Mouse (Mus musculus): Measurements from ENCODE around the gene Naa35. TPM values are rescaled to one million over a fixed set of nuclear protein-coding genes. Genes with fewer than 3 reads are reported as not detected.

The Naa35 gene
- polyA plus RNA-seq (2012; ENCODE audit: insufficient read depth, insufficient read length, missing spikeins): 36.6 and 57.0 TPM in 2 replicates

GRCm38 (mm10) chr13:59584947-59585647, at the start of gene Naa35, which contains the start of gene Agtpbp1:
Gene Naa35, plus strand, starts transcription at chr13:59585259.
Gene Agtpbp1, minus strand, starts transcription at chr13:59585227.
- H3K4me3 ChIP-seq (ENCODE audit: insufficient read depth, low read depth, low read length): peak within 1 kb of the TSS; percentile 81
- peaks cover 4% of the 10 kb centered on the region; the same call in 1 of the 2 replicates for H3K4me1 ChIP-seq (ENCODE audit: control insufficient read depth, insufficient read depth, insufficient read length, low read length)
- H3K27ac ChIP-seq (replicated peaks; ENCODE audit: low read depth, low read length): peak within 1 kb of the TSS; percentile 56

DNA sequence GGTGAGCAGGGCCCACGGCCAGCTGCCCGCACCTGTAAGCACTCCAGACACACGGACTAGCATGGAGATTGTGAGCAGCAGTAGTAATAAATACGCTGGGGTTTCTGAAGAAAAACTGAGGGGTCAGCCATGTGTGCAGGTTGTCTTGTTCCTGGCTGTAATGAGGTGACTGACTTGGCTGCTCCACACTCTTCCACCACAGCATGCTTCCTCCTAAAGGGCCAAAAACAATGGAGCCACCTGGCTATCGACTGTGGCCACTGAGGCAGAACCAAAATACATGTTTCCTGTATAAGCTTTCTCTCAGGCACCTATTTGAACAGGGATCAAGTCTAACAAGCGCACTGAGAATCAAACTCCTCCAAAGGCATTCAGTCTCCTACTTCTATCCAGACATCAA, 49.3 kb upstream of the Naa35 start:
- no peak overlapping the region for H3K4me3 ChIP-seq (ENCODE audit: insufficient read depth, low read depth, low read length)
- H3K4me1 ChIP-seq (ENCODE audit: control insufficient read depth, insufficient read depth, insufficient read length, low read length): no peaks in the 10 kb centered on the region
- H3K27ac ChIP-seq (replicated peaks; ENCODE audit: low read depth, low read length): no peak overlapping the region

- no peaks in the 10 kb centered on the region for H3K4me1 ChIP-seq (ENCODE audit: control insufficient read depth, insufficient read depth, insufficient read length, low read length)
- no peak overlapping the region for H3K27ac ChIP-seq (replicated peaks; ENCODE audit: low read depth, low read length)
These were observed 48.4 kb upstream of the Naa35 start for GRCm38 (mm10) chr13:59536631-59537030.

GRCm38 (mm10) chr13:59538661-59539060, 46.4 kb upstream of the Naa35 start:
- no peak overlapping the region for H3K27ac ChIP-seq (replicated peaks; ENCODE audit: low read depth, low read length)
- H3K4me3 ChIP-seq (ENCODE audit: insufficient read depth, low read depth, low read length): no peak overlapping the region
- no peaks in the 10 kb centered on the region for H3K4me1 ChIP-seq (ENCODE audit: control insufficient read depth, insufficient read depth, insufficient read length, low read length)

More at GRCm38 (mm10) chr13:59536631-59537030, 48.4 kb upstream of the Naa35 start:
- H3K4me3 ChIP-seq (ENCODE audit: insufficient read depth, low read depth, low read length): no peak overlapping the region

DNA sequence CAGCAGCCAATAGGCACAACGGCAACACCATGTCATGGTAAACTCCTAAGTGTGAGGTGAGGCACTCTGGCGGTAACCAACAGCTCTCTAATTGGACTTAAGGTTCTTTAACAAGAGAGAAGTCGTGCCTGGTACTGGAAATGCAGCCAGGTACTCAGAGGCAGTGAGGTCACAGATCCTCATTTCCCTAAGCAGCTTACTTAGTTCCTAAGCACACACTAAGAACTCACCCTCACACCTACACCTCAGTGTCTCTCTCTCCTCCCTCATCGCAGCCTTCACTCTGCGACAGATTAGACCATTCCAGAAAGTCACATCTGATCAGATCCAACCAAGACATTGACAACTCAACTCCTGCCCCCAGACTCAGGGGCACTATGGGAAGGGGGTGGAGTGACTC, 45.0 kb upstream of the Naa35 start:
- H3K27ac ChIP-seq (replicated peaks; ENCODE audit: low read depth, low read length): no peak overlapping the region
- H3K4me3 ChIP-seq (ENCODE audit: insufficient read depth, low read depth, low read length): no peak overlapping the region
- no peaks in the 10 kb centered on the region for H3K4me1 ChIP-seq (ENCODE audit: control insufficient read depth, insufficient read depth, insufficient read length, low read length)

DNA sequence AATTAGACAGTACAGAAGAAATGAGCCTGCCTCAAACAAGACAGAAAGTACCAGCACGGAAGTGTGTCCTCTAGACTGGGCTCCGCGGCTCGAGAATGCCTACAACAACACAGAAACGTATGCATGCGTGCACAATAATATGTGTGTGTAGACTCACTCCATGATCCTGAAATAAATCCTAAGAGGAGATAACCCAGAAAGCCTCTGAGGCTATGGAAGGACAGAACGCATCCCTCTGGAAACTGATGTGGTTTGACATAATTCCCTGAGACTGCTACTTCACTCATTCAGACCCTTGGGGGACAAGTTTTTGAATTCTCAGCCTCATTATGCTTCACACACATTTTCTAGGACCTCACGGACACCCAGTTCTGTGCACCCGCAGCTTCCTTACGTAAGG, 42.6 kb upstream of the Naa35 start:
- H3K27ac ChIP-seq (replicated peaks; ENCODE audit: low read depth, low read length): no peak overlapping the region
- no peak overlapping the region for H3K4me3 ChIP-seq (ENCODE audit: insufficient read depth, low read depth, low read length)
- peaks cover 7% of the 10 kb centered on the region for H3K4me1 ChIP-seq (ENCODE audit: control insufficient read depth, insufficient read depth, insufficient read length, low read length)

GRCm38 (mm10) chr13:59547091-59547490, 38.0 kb upstream of the Naa35 start:
- H3K4me3 ChIP-seq (ENCODE audit: insufficient read depth, low read depth, low read length): no peak overlapping the region
- H3K4me1 ChIP-seq (ENCODE audit: control insufficient read depth, insufficient read depth, insufficient read length, low read length): peaks cover 15% of the 10 kb centered on the region
- 0 out of 2 replicates have a peak overlapping the region, but pooled peaks have one; percentile 28 for H3K27ac ChIP-seq (replicated peaks; ENCODE audit: low read depth, low read length)

GRCm38 (mm10) chr13:59547716-59548115, 37.3 kb upstream of the Naa35 start:
- Histone ChIP-seq H3K4me3 (ENCODE audit: insufficient read depth, low read depth, low read length) (no peak overlapping the region), H3K4me1 (ENCODE audit: control insufficient read depth, insufficient read depth, insufficient read length, low read length) (peaks cover 15% of the 10 kb centered on the region), H3K27ac (replicated peaks; ENCODE audit: low read depth, low read length) (no peak overlapping the region)

DNA sequence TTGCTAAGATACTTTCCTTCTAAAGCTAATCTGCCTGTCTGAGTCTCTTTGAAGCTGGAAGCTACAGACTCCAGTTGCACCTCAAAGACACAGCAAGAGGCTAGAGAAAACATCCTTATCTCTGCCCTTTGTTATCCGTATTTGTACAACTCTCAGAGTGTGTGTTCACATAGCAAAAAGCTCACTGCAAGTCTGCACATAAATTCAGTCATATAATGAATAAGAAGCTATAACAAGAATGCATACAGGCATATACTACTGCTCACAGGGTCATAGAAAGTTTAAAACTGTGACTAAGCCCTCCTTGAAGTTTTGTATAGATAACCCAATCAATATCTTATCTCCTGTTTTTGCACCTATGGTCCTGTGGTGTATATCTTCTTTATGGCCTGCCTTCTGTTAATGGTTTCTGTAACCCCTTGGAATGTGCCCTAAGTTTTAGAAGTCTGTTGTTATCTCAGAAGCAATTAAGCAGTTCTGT, 35.7 kb upstream of the Naa35 start:
- H3K27ac ChIP-seq (replicated peaks; ENCODE audit: low read depth, low read length): no peak overlapping the region
- H3K4me3 ChIP-seq (ENCODE audit: insufficient read depth, low read depth, low read length): no peak overlapping the region
- H3K4me1 ChIP-seq (ENCODE audit: control insufficient read depth, insufficient read depth, insufficient read length, low read length): peaks cover 15% of the 10 kb centered on the region

- Histone ChIP-seq H3K27ac (replicated peaks; ENCODE audit: low read depth, low read length) (no peak overlapping the region), H3K4me3 (ENCODE audit: insufficient read depth, low read depth, low read length) (no peak overlapping the region), H3K4me1 (ENCODE audit: control insufficient read depth, insufficient read depth, insufficient read length, low read length) (peaks cover 15% of the 10 kb centered on the region)
These were observed 32.8 kb upstream of the Naa35 start for GRCm38 (mm10) chr13:59552286-59552685.

DNA sequence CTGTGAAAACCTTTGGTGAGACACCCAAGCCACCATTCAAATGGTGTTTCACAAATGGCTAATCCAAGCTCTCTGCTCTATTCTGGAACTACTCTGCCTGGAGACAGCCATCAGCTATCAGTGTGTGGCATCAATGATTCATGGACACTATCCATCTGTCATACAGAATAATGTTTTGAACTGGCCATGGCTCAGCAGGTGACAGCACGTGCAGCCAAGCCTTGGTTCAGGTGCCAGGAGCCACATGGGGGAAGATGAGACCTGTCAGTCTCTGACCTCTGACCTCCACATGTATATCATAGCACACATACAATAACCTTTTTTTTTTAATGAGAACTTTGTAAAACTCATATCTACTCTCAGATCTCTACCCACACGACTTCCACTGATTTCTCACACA, 32.3 kb upstream of the Naa35 start:
- Histone ChIP-seq H3K27ac (replicated peaks; ENCODE audit: low read depth, low read length) (no peak overlapping the region), H3K4me3 (ENCODE audit: insufficient read depth, low read depth, low read length) (no peak overlapping the region), H3K4me1 (ENCODE audit: control insufficient read depth, insufficient read depth, insufficient read length, low read length) (peaks cover 11% of the 10 kb centered on the region)

DNA sequence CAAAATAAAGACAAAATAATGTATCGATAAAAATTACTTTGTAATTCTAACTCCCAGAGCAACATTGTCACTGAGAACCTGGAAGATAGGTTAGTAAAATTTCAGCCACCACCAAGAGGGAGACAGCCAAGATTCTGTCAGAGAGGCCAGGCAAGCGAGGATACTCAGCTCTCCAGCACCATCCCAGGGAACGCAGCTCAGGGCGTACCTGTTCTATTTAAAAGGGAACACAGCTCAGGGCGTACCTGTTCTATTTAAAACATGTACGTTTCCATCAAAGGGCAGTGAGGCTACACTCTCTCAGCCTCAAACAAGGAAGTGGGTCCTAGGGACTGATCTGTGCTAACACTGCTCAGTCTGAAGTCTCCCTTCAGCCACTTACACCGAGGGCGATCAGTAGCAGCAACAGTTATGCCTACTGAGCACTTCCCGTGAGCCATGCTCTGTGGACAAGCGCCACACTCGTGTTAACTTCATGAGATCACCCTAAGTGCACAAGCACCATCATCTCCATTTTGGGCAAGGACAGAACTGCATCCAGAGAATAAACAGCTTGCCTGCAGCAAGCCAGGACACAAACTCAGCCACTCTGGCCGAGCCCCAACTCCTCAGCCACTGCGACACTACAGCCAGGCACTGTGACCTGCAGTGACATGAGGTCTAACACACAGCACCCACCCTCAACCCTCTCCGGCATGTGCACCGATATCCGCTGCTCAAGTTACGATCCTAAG, 30.1 kb upstream of the Naa35 start:
- H3K4me1 ChIP-seq (ENCODE audit: control insufficient read depth, insufficient read depth, insufficient read length, low read length): peaks cover 6% of the 10 kb centered on the region
- no peak overlapping the region for H3K27ac ChIP-seq (replicated peaks; ENCODE audit: low read depth, low read length)
- no peak overlapping the region for H3K4me3 ChIP-seq (ENCODE audit: insufficient read depth, low read depth, low read length)

DNA sequence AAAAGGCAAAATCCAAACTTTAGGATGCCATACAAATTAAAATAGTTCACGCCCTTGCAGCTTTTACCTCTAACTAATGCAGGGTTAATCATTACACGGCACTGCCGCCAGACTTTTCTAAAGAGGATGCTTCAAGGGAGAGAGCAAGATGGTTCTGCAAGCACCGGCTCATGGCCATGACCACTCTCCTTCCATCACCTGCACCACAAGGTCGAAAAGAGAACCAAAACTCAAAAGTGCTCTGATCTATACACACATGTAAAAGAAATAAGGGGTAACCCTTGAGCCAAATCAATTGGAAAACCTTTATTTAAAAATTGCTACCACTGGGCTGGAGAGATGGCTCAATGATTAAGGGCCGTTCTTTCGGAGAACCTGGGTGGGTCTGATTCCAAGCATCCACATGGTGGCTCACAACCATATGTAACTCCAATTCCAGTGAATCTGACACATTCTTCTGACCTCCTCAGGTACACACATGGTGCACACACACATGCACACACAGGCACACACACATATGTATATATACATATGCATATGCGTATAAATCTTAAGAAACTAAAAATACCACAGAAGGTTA, 29.4 kb upstream of the Naa35 start:
- no peak overlapping the region for H3K27ac ChIP-seq (replicated peaks; ENCODE audit: low read depth, low read length)
- peaks cover 6% of the 10 kb centered on the region for H3K4me1 ChIP-seq (ENCODE audit: control insufficient read depth, insufficient read depth, insufficient read length, low read length)
- H3K4me3 ChIP-seq (ENCODE audit: insufficient read depth, low read depth, low read length): no peak overlapping the region

- Histone ChIP-seq H3K4me1 (ENCODE audit: control insufficient read depth, insufficient read depth, insufficient read length, low read length) (peaks cover 6% of the 10 kb centered on the region), H3K27ac (replicated peaks; ENCODE audit: low read depth, low read length) (peak overlapping the region; percentile 32; the same call in 1 of the 2 replicates), H3K4me3 (ENCODE audit: insufficient read depth, low read depth, low read length) (peak overlapping the region; percentile 81)
These were observed 28.4 kb upstream of the Naa35 start for GRCm38 (mm10) chr13:59556670-59557069.
